Mouse (Mus musculus) C3H10T1/2 (cell line): ENCODE results near the gene Rps6ka2. TPM values are rescaled to one million over a fixed set of nuclear protein-coding genes. Genes with fewer than 3 reads are reported as not detected.

Experiments used
- polyA plus RNA-seq, 2 experiments: library from polyadenylated mRNA; unstranded; fragments of >200 nt; fragmentation: generic; extraction: Trizol; gene quantifications; one replicate each; pipeline ENCODE4 v1.2.1; 2012; ENCODE audit warnings: missing spikeins in 2 of 2

Gene Rps6ka2
- polyA plus RNA-seq, result 1 to 10 TPM; 3.6 to 4.2 TPM

DNA sequence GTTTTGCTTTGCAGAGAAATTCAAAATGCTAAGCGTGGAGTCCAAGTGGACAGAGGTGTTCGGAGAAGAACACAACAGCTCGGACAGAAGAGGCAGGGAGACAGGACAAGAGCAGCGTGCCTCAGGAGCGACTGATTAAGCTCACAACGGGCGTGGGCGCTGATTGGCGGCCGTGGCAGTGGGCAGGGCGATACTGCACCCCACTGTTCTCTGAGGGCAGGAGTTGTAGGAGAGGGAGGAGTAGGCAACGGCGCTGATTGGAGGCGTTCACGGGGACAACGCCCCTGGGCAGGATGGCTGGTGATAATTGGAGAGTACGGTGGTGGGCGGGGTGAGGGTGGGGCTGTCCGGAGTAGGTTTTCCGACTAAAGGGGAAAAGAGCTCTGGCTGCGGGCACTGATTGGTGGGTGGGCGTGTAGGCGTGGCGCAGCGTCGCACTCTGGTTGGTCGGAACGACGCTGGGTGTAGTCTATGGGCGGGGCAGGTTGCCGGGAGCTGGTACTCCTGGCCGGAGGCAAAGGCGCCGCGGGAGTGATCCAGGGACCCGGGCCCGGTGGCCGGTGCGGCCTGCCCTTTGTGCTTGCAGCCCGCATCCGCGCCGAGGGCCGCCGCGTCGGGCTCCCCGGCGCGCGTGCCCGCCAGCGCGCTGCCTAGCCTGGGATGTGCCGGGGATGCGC is at the start of gene Rps6ka2:
Rps6ka2 (plus strand) TSS at position 489 of the 677 bp plus-strand sequence.

DNA sequence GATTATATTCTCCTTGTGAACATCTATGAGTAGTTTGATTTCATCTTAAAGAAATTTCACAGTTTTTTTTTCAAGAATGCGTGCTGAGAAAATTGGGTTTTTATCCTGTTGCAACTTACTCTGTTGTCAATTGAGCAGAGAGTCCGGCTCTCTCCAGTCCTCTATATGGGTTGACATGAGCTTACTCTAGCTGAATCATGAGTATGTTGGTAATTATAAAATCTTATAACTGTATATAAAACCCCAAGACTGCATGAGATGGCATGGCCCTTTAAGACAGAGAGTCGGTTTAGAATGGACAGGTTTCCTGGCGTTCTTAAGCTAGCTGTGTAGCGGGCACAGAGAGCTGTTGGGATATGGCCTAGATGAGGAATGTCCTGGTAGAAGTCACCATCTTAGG is 154.4 kb downstream of the Rps6ka2 start, which contains the start of gene Tcp10a:
Tcp10a (plus strand) TSS at position 301 of the 400 bp plus-strand sequence.

DNA sequence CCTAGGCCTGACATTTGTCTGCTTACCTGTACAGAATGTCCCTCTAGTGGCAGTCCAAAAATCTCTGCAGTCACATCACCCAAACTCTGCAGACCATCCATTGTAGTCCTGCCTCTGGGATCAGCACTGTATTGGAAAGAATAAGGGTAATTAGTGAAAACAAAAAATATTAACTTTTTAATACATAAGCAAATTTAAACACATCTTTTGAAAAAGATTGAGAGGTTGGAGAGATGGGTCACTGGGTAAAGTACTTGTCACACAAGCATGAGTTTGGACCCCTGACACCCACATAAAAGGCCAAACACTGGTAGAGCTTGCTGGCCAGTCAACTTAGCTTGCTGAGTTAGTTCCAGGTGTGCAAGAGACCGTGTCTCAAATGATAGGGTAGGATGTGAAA is 182.7 kb downstream of the Rps6ka2 start, which contains the start of gene Ttll2:
Ttll2 (minus strand) TSS at position 101 of the 400 bp plus-strand sequence.

Other genes starting within 250 kb of the Rps6ka2 start
- 1 to 10 TPM in 1 of 2 experiments, under 1 TPM in 1; 0.41 to 1.5 TPM for gene Rsph3b, start 221.4 kb upstream of the Rps6ka2 start, polyA plus RNA-seq
- gene Tagap1, start 209.0 kb upstream of the Rps6ka2 start, polyA plus RNA-seq, result 1 to 10 TPM in 1 of 2 experiments, under 1 TPM in 1; 0.99 to 9.6 TPM
- gene Rnaset2b, start 199.5 kb upstream of the Rps6ka2 start, polyA plus RNA-seq, result 10 to 100 TPM; 41.7 to 77.3 TPM
- not detected for gene Gm49721, start 191.2 kb upstream of the Rps6ka2 start, polyA plus RNA-seq
- gene Gm1604a, start 144.5 kb upstream of the Rps6ka2 start, polyA plus RNA-seq, result not detected
- gene Tcp10a, start 154.5 kb downstream of the Rps6ka2 start, polyA plus RNA-seq, result not detected
- not detected for gene Ttll2, start 182.6 kb downstream of the Rps6ka2 start, polyA plus RNA-seq
- gene Gm49630, start 201.9 kb downstream of the Rps6ka2 start, polyA plus RNA-seq, result not detected
- gene Unc93a2, start 215.3 kb downstream of the Rps6ka2 start, polyA plus RNA-seq, result not detected